Mouse (Mus musculus) heart, embryonic 10.5 days (tissue): ENCODE data around the gene Gins1. TPM values are rescaled to one million over a fixed set of nuclear protein-coding genes. Genes with fewer than 3 reads are reported as not detected.
A peak's percentile ranks its signal among the peaks of the same experiment; 100 is the strongest.

Experiments
- DNase-seq: peaks from one replicate; pipeline ENCODE4 v3.0.0-alpha.2; 2017; ENCODE audit warnings: low spot score
- H3K27ac ChIP-seq: fragments of 300-500 bp; sonication (generic); 2 replicates; pipeline ENCODE4 v1.5.1; 2016; ENCODE audit warnings: mild to moderate bottlenecking
- H3K27me3 ChIP-seq: fragments of 300-500 bp; sonication (generic); 2 replicates; pipeline ENCODE4 v1.6.1; 2016; ENCODE audit warnings: mild to moderate bottlenecking; ENCODE audit not compliant: poor library complexity, insufficient read depth, severe bottlenecking
- H3K36me3 ChIP-seq: fragments of 300-500 bp; sonication (generic); 2 replicates; pipeline ENCODE4 v1.6.1; 2016; ENCODE audit warnings: mild to moderate bottlenecking, moderate library complexity
- H3K4me1 ChIP-seq: fragments of 300-500 bp; sonication (generic); 2 replicates; pipeline ENCODE4 v1.6.1; 2016; ENCODE audit warnings: mild to moderate bottlenecking
- H3K4me3 ChIP-seq: fragments of 300-500 bp; sonication (generic); 2 replicates; pipeline ENCODE4 v1.5.1; 2016; ENCODE audit warnings: mild to moderate bottlenecking, moderate library complexity
- H3K9me3 ChIP-seq: fragments of 300-500 bp; sonication (generic); 2 replicates; pipeline ENCODE4 v1.6.1; 2016; ENCODE audit warnings: mild to moderate bottlenecking, moderate library complexity
- whole genome bisulfite sequencing: fragments of 180-500 bp; shearing (Covaris S2); methylation state at CpG from one replicate; pipeline ENCODE4 v1.1.7; 2016; 5-methylcytosine and 5-hydroxymethylcytosine counted together
- polyA plus RNA-seq: library from polyadenylated mRNA; unstranded; fragments of >200 nt; fragmentation: Nextera tagmentation; extraction: Ambion mirVana; gene quantifications from 2 replicates; pipeline ENCODE4 v1.2.1, GENCODE M21; 2016

Gene Gins1
- polyA plus RNA-seq, 1 experiment from 2014 or later, result 57.1 TPM

GRCm38 (mm10) chr2:150973401-150974115, 68.4 kb downstream of the Gins1 start:
- peaks cover 7% of the 10 kb centered on the region; the same call in 1 of the 2 replicates for H3K4me1 ChIP-seq
- WGBS, result 91% methylated on average over 8 of the region's 8 CpGs
- peaks cover 32% of the 10 kb centered on the region for H3K36me3 ChIP-seq
- no peaks in the 10 kb centered on the region for H3K9me3 ChIP-seq
- no peak overlapping the region for H3K27ac ChIP-seq
- peak; percentile 63 for DNase-seq
- H3K4me3 ChIP-seq, result no peak overlapping the region
- H3K27me3 ChIP-seq, result no peaks in the 10 kb centered on the region

- Histone ChIP-seq H3K4me1 (peaks cover 11% of the 10 kb centered on the region), H3K36me3 (peaks cover 31% of the 10 kb centered on the region), H3K9me3 (no peaks in the 10 kb centered on the region), H3K27ac (no peak overlapping the region), H3K27me3 (no peaks in the 10 kb centered on the region), H3K4me3 (no peak overlapping the region)
- DNase-seq, result peak; percentile 91
- WGBS, result 66% methylated on average over 5 of the region's 5 CpGs
Observed at GRCm38 (mm10) chr2:150976871-150977270, 71.7 kb downstream of the Gins1 start.

GRCm38 (mm10) chr2:150977676-150978075, 72.5 kb downstream of the Gins1 start:
- Histone ChIP-seq H3K4me3 (no peak overlapping the region), H3K27ac (0 out of 2 replicates have a peak overlapping the region, but pooled peaks have one; percentile 10), H3K9me3 (no peaks in the 10 kb centered on the region), H3K4me1 (peaks cover 11% of the 10 kb centered on the region), H3K27me3 (no peaks in the 10 kb centered on the region), H3K36me3 (peaks cover 31% of the 10 kb centered on the region)
- peak; percentile 74 for DNase-seq
- 90% methylated on average over 6 of the region's 6 CpGs for WGBS

- Histone ChIP-seq H3K4me3 (no peak overlapping the region), H3K27me3 (no peaks in the 10 kb centered on the region), H3K36me3 (peaks cover 23% of the 10 kb centered on the region), H3K4me1 (peaks cover 11% of the 10 kb centered on the region), H3K27ac (peak overlapping the region; percentile 22; the same call in 1 of the 2 replicates), H3K9me3 (no peaks in the 10 kb centered on the region)
- WGBS, result 74% methylated on average over 3 of the region's 3 CpGs
- peak; percentile 76 for DNase-seq
Observed at GRCm38 (mm10) chr2:150978791-150979190, 73.6 kb downstream of the Gins1 start.

GRCm38 (mm10) chr2:150979861-150980620, 74.8 kb downstream of the Gins1 start:
- no peak overlapping the region for H3K4me3 ChIP-seq
- no peaks in the 10 kb centered on the region for H3K27me3 ChIP-seq
- 79% methylated on average over 14 of the region's 14 CpGs for WGBS
- no peaks in the 10 kb centered on the region for H3K9me3 ChIP-seq
- H3K36me3 ChIP-seq, result peaks cover 12% of the 10 kb centered on the region; the same call in 1 of the 2 replicates
- H3K4me1 ChIP-seq, result peaks cover 11% of the 10 kb centered on the region
- peak; percentile 76 for DNase-seq
- 0 out of 2 replicates have a peak overlapping the region, but pooled peaks have one; percentile 3 for H3K27ac ChIP-seq

Other genes starting within 250 kb of the Gins1 start
- 17.2 and 19.2 TPM in 2 replicates for gene Acss1, start 236.9 kb upstream of the Gins1 start, polyA plus RNA-seq
- not detected in 2 replicates for gene Vsx1, start 216.0 kb upstream of the Gins1 start, polyA plus RNA-seq
- gene Entpd6, start 156.4 kb upstream of the Gins1 start, polyA plus RNA-seq, result 28.9 and 29.5 TPM in 2 replicates
- 112 and 182 TPM in 2 replicates for gene Pygb, start 118.7 kb upstream of the Gins1 start, polyA plus RNA-seq
- gene Abhd12, start 659 bp upstream of the Gins1 start, polyA plus RNA-seq, result 53.7 and 54.8 TPM in 2 replicates
- gene Ninl, start 134.0 kb downstream of the Gins1 start, polyA plus RNA-seq, result 10.3 and 10.9 TPM in 2 replicates
- gene Nanp, start 134.0 kb downstream of the Gins1 start, polyA plus RNA-seq, result 33.2 and 39.9 TPM in 2 replicates
- not detected in 2 replicates for gene Gm14151, start 186.9 kb downstream of the Gins1 start, polyA plus RNA-seq
- gene Gm14147, start 192.8 kb downstream of the Gins1 start, polyA plus RNA-seq, result not detected in 2 replicates